Mouse (Mus musculus): ENCODE measurements around the gene Mpc1. TPM values are rescaled to one million over a fixed set of nuclear protein-coding genes. Genes with fewer than 3 reads are reported as not detected.

Mpc1 gene
- polyA plus RNA-seq (2014; fragmentation: Nextera tagmentation; extraction: Ambion mirVana): 152 and 153 TPM in 2 replicates

- ATAC-seq (replicated peaks; ENCODE audit: insufficient number of reproducible peaks, low FRiP score, low TSS enrichment): peak; percentile 77
- WGBS (ENCODE audit: insufficient replicate concordance): 1% methylated on average over 34 of the region's 35 CpGs
- no peaks in the 10 kb centered on the region for H3K9me3 ChIP-seq (replicated peaks; ENCODE audit: control insufficient read depth, low read length)
- peak within 1 kb of the TSS; percentile 75 for H3K4me3 ChIP-seq (ENCODE audit: low read depth, low read length)
- H3K4me1 ChIP-seq (ENCODE audit: control insufficient read depth, insufficient read depth, low read length): peaks cover 4% of the 10 kb centered on the region
- H3K27me3 ChIP-seq (ENCODE audit: control insufficient read depth, insufficient read depth, low read length): no peaks in the 10 kb centered on the region
- H3K9ac ChIP-seq (ENCODE audit: low read depth, low read length): peak within 1 kb of the TSS; percentile 82
- peak within 1 kb of the TSS; percentile 99 for H3K27ac ChIP-seq (ENCODE audit: low read depth, low read length)
- no peaks in the 10 kb centered on the region for H3K36me3 ChIP-seq (ENCODE audit: control insufficient read depth, insufficient read depth, low read length)
- H3K4me2 ChIP-seq: peak within 1 kb of the TSS; percentile 98
Measured at GRCm38 (mm10) chr17:8282821-8283525, at the start of gene Mpc1. Mpc1 (plus strand) TSS chr17:8282904.

GRCm38 (mm10) chr17:8233618-8234214, 49.0 kb upstream of the Mpc1 start:
- no peak for ATAC-seq (replicated peaks; ENCODE audit: insufficient number of reproducible peaks, low FRiP score, low TSS enrichment)
- no peaks in the 10 kb centered on the region for H3K36me3 ChIP-seq (ENCODE audit: control insufficient read depth, insufficient read depth, low read length)
- 66% methylated on average over 15 of the region's 15 CpGs for WGBS (ENCODE audit: insufficient replicate concordance)
- no peak overlapping the region for H3K4me2 ChIP-seq
- H3K9ac ChIP-seq (ENCODE audit: low read depth, low read length): no peak overlapping the region
- H3K4me3 ChIP-seq (ENCODE audit: low read depth, low read length): no peak overlapping the region
- H3K27ac ChIP-seq (ENCODE audit: low read depth, low read length): no peak overlapping the region
- no peaks in the 10 kb centered on the region for H3K27me3 ChIP-seq (ENCODE audit: control insufficient read depth, insufficient read depth, low read length)
- no peaks in the 10 kb centered on the region for H3K4me1 ChIP-seq (ENCODE audit: control insufficient read depth, insufficient read depth, low read length)
- no peaks in the 10 kb centered on the region for H3K9me3 ChIP-seq (replicated peaks; ENCODE audit: control insufficient read depth, low read length)

- Histone ChIP-seq H3K9ac (ENCODE audit: low read depth, low read length) (no peak overlapping the region), H3K4me3 (ENCODE audit: low read depth, low read length) (no peak overlapping the region), H3K27ac (ENCODE audit: low read depth, low read length) (no peak overlapping the region), H3K9me3 (replicated peaks; ENCODE audit: control insufficient read depth, low read length) (no peaks in the 10 kb centered on the region), H3K27me3 (ENCODE audit: control insufficient read depth, insufficient read depth, low read length) (no peaks in the 10 kb centered on the region), H3K4me2 (no peak overlapping the region), H3K36me3 (ENCODE audit: control insufficient read depth, insufficient read depth, low read length) (no peaks in the 10 kb centered on the region), H3K4me1 (ENCODE audit: control insufficient read depth, insufficient read depth, low read length) (no peaks in the 10 kb centered on the region)
- 75% methylated on average over 4 of the region's 4 CpGs for WGBS (ENCODE audit: insufficient replicate concordance)
- ATAC-seq (replicated peaks; ENCODE audit: insufficient number of reproducible peaks, low FRiP score, low TSS enrichment): no peak
Measured at GRCm38 (mm10) chr17:8234537-8234936, 48.2 kb upstream of the Mpc1 start.

- no peak within 1 kb of the TSS for H3K4me3 ChIP-seq (ENCODE audit: low read depth, low read length)
- no peaks in the 10 kb centered on the region for H3K4me1 ChIP-seq (ENCODE audit: control insufficient read depth, insufficient read depth, low read length)
- no peak within 1 kb of the TSS for H3K9ac ChIP-seq (ENCODE audit: low read depth, low read length)
- H3K9me3 ChIP-seq (replicated peaks; ENCODE audit: control insufficient read depth, low read length): no peaks in the 10 kb centered on the region
- H3K36me3 ChIP-seq (ENCODE audit: control insufficient read depth, insufficient read depth, low read length): no peaks in the 10 kb centered on the region
- H3K4me2 ChIP-seq: no peak within 1 kb of the TSS
- H3K27ac ChIP-seq (ENCODE audit: low read depth, low read length): no peak within 1 kb of the TSS
- no peaks in the 10 kb centered on the region for H3K27me3 ChIP-seq (ENCODE audit: control insufficient read depth, insufficient read depth, low read length)
- 71% methylated on average over 3 of the region's 3 CpGs for WGBS (ENCODE audit: insufficient replicate concordance)
- ATAC-seq (replicated peaks; ENCODE audit: insufficient number of reproducible peaks, low FRiP score, low TSS enrichment): no peak
Measured at GRCm38 (mm10) chr17:8235743-8236142, 47.0 kb upstream of the Mpc1 start, which contains the start of gene Ccr6. Ccr6 (plus strand) TSS chr17:8236043.

GRCm38 (mm10) chr17:8238012-8238710, 44.5 kb upstream of the Mpc1 start:
- no peaks in the 10 kb centered on the region for H3K36me3 ChIP-seq (ENCODE audit: control insufficient read depth, insufficient read depth, low read length)
- H3K27ac ChIP-seq (ENCODE audit: low read depth, low read length): no peak overlapping the region
- no peak for ATAC-seq (replicated peaks; ENCODE audit: insufficient number of reproducible peaks, low FRiP score, low TSS enrichment)
- H3K4me3 ChIP-seq (ENCODE audit: low read depth, low read length): no peak overlapping the region
- no peak overlapping the region for H3K9ac ChIP-seq (ENCODE audit: low read depth, low read length)
- no peaks in the 10 kb centered on the region for H3K4me1 ChIP-seq (ENCODE audit: control insufficient read depth, insufficient read depth, low read length)
- no peak overlapping the region for H3K4me2 ChIP-seq
- 0 out of 2 replicates have a peak, but pooled peaks cover 3% of the 10 kb centered on the region for H3K27me3 ChIP-seq (ENCODE audit: control insufficient read depth, insufficient read depth, low read length)
- H3K9me3 ChIP-seq (replicated peaks; ENCODE audit: control insufficient read depth, low read length): no peaks in the 10 kb centered on the region
- WGBS (ENCODE audit: insufficient replicate concordance): 72% methylated on average over 15 of the region's 15 CpGs

GRCm38 (mm10) chr17:8239561-8239960, 43.1 kb upstream of the Mpc1 start:
- ATAC-seq (replicated peaks; ENCODE audit: insufficient number of reproducible peaks, low FRiP score, low TSS enrichment): no peak

GRCm38 (mm10) chr17:8240517-8240916, 42.2 kb upstream of the Mpc1 start:
- Histone ChIP-seq H3K36me3 (ENCODE audit: control insufficient read depth, insufficient read depth, low read length) (no peaks in the 10 kb centered on the region), H3K4me3 (ENCODE audit: low read depth, low read length) (no peak overlapping the region), H3K4me2 (no peak overlapping the region), H3K9ac (ENCODE audit: low read depth, low read length) (no peak overlapping the region), H3K27ac (ENCODE audit: low read depth, low read length) (no peak overlapping the region), H3K4me1 (ENCODE audit: control insufficient read depth, insufficient read depth, low read length) (no peaks in the 10 kb centered on the region), H3K27me3 (ENCODE audit: control insufficient read depth, insufficient read depth, low read length) (0 out of 2 replicates have a peak, but pooled peaks cover 3% of the 10 kb centered on the region), H3K9me3 (replicated peaks; ENCODE audit: control insufficient read depth, low read length) (no peaks in the 10 kb centered on the region)
- WGBS (ENCODE audit: insufficient replicate concordance): 56% methylated on average over 4 of the region's 4 CpGs
- ATAC-seq (replicated peaks; ENCODE audit: insufficient number of reproducible peaks, low FRiP score, low TSS enrichment): no peak

More at GRCm38 (mm10) chr17:8239561-8239960, 43.1 kb upstream of the Mpc1 start:
- Histone ChIP-seq H3K4me3 (ENCODE audit: low read depth, low read length) (no peak overlapping the region), H3K27me3 (ENCODE audit: control insufficient read depth, insufficient read depth, low read length) (0 out of 2 replicates have a peak, but pooled peaks cover 3% of the 10 kb centered on the region), H3K4me2 (no peak overlapping the region), H3K36me3 (ENCODE audit: control insufficient read depth, insufficient read depth, low read length) (no peaks in the 10 kb centered on the region), H3K9me3 (replicated peaks; ENCODE audit: control insufficient read depth, low read length) (no peaks in the 10 kb centered on the region), H3K4me1 (ENCODE audit: control insufficient read depth, insufficient read depth, low read length) (no peaks in the 10 kb centered on the region), H3K9ac (ENCODE audit: low read depth, low read length) (no peak overlapping the region), H3K27ac (ENCODE audit: low read depth, low read length) (no peak overlapping the region)
- WGBS (ENCODE audit: insufficient replicate concordance): 75% methylated on average over 3 of the region's 3 CpGs

GRCm38 (mm10) chr17:8241645-8242044, 41.1 kb upstream of the Mpc1 start:
- no peaks in the 10 kb centered on the region for H3K9me3 ChIP-seq (replicated peaks; ENCODE audit: control insufficient read depth, low read length)
- H3K4me2 ChIP-seq: no peak overlapping the region
- WGBS (ENCODE audit: insufficient replicate concordance): 72% methylated on average over 12 of the region's 12 CpGs
- H3K27me3 ChIP-seq (ENCODE audit: control insufficient read depth, insufficient read depth, low read length): 0 out of 2 replicates have a peak, but pooled peaks cover 3% of the 10 kb centered on the region
- no peaks in the 10 kb centered on the region for H3K4me1 ChIP-seq (ENCODE audit: control insufficient read depth, insufficient read depth, low read length)
- no peaks in the 10 kb centered on the region for H3K36me3 ChIP-seq (ENCODE audit: control insufficient read depth, insufficient read depth, low read length)
- H3K27ac ChIP-seq (ENCODE audit: low read depth, low read length): no peak overlapping the region
- no peak overlapping the region for H3K9ac ChIP-seq (ENCODE audit: low read depth, low read length)
- H3K4me3 ChIP-seq (ENCODE audit: low read depth, low read length): no peak overlapping the region
- ATAC-seq (replicated peaks; ENCODE audit: insufficient number of reproducible peaks, low FRiP score, low TSS enrichment): no peak

All from heart, embryonic 11.5 days (tissue).